Mouse (Mus musculus): ENCODE data around the gene Olfr582. TPM values are rescaled to one million over a fixed set of nuclear protein-coding genes. Genes with fewer than 3 reads are reported as not detected.

Olfr582 gene
- not detected in 2 replicates for polyA plus RNA-seq (2014; fragmentation: Nextera tagmentation; extraction: Ambion mirVana)

DNA sequence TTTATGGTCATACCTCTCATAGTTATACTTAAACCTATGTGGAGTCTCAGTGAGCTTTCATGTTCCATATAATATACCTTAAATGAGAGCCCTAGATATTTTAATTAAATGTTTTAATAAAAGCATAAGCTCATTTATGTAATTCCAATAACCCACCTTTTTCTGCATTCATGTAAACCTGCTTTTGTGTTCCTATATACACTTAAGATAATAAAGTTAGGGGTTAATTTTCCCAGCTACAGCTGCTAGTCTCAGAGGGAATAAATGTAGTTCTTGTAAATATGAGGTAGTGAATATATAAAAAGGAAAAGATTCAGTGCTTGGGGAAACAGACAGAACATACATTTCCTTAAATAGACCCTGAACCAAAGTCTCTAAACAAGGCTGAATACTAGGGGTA lies at the start of gene Olfr582:
Olfr582 (plus strand) TSS at position 301 of the 400 bp plus-strand sequence.
- Histone ChIP-seq H3K9me3 (ENCODE audit: control insufficient read depth, low read length) (no peaks in the 10 kb centered on the region), H3K4me2 (ENCODE audit: low read depth) (no peak within 1 kb of the TSS), H3K9ac (ENCODE audit: low read length) (no peak within 1 kb of the TSS), H3K36me3 (ENCODE audit: control insufficient read depth, insufficient read depth, low read length) (no peaks in the 10 kb centered on the region), H3K4me3 (ENCODE audit: low read depth, low read length) (no peak within 1 kb of the TSS), H3K27me3 (ENCODE audit: control insufficient read depth, insufficient read depth, low read length) (no peaks in the 10 kb centered on the region), H3K27ac (ENCODE audit: low read depth, low read length) (no peak within 1 kb of the TSS), H3K4me1 (ENCODE audit: control insufficient read depth, insufficient read depth, low read length) (no peaks in the 10 kb centered on the region)
- no peak for ATAC-seq (ENCODE audit: insufficient read depth, low FRiP score, low TSS enrichment)
- no peak for DNase-seq (ENCODE audit: low spot score)

DNA sequence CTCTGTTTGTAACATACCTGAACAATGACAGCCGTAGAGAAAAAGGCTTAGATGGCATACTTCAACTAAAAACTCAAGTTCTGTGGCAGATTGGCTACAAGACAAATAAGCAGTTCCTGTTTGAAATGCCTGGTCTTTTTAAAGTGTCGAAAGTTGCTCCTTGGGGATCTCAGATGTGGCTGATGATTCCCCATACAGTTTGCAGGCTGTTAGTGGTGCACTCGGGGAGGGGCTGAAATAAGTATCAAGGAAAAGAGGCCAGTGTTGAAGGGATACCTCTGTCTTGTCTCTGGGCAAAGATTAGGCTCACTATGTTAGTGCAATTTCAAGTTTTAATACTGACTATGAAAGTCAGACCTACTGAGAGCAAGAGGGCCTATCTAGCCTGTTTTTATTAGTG lies 48.6 kb upstream of the Olfr582 start, which contains the start of gene Olfr578:
Olfr578 (minus strand) TSS at position 101 of the 400 bp plus-strand sequence.
- H3K4me3 ChIP-seq (ENCODE audit: low read depth, low read length) = no peak within 1 kb of the TSS
- H3K27me3 ChIP-seq (ENCODE audit: control insufficient read depth, insufficient read depth, low read length) = no peaks in the 10 kb centered on the region

DNA sequence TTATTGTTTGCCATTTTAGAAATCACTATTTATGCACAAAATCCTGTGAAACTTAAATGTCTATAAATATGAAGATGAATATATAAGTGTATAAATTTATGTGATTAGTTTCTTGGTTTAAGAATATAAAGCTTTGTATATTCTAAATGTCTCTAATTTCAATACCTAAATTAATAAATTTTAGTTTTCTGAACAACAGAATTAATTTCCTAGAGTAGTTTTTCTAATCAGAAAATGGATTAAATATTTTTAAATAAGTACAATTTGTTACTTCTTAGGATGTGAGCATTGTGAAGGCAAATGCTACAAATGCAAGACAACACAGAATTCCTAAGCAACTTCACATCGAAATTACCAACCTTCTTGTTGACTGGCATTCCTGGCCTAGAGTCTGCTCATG lies 13.2 kb downstream of the Olfr582 start, which contains the start of gene Olfr583:
Olfr583 (plus strand) TSS at position 301 of the 400 bp plus-strand sequence.
- no peak within 1 kb of the TSS for H3K4me3 ChIP-seq (ENCODE audit: low read depth, low read length)
- H3K27me3 ChIP-seq (ENCODE audit: control insufficient read depth, insufficient read depth, low read length) = no peaks in the 10 kb centered on the region
- H3K9ac ChIP-seq (ENCODE audit: low read length) = no peak within 1 kb of the TSS
- H3K4me1 ChIP-seq (ENCODE audit: control insufficient read depth, insufficient read depth, low read length) = no peaks in the 10 kb centered on the region
- H3K36me3 ChIP-seq (ENCODE audit: control insufficient read depth, insufficient read depth, low read length) = no peaks in the 10 kb centered on the region
- 82% methylated on average over 1 of the region's 1 CpGs for WGBS
- no peak for DNase-seq (ENCODE audit: low spot score)
- H3K4me2 ChIP-seq (ENCODE audit: low read depth) = no peak within 1 kb of the TSS
- H3K27ac ChIP-seq (ENCODE audit: low read depth, low read length) = no peak within 1 kb of the TSS
- H3K9me3 ChIP-seq (ENCODE audit: control insufficient read depth, low read length) = no peaks in the 10 kb centered on the region
- no peak for ATAC-seq (ENCODE audit: insufficient read depth, low FRiP score, low TSS enrichment)

More for the DNA sequence above, 48.6 kb upstream of the Olfr582 start, which contains the start of gene Olfr578:
- 76% methylated on average over 3 of the region's 3 CpGs for WGBS
- Histone ChIP-seq H3K36me3 (ENCODE audit: control insufficient read depth, insufficient read depth, low read length) (no peaks in the 10 kb centered on the region), H3K4me2 (ENCODE audit: low read depth) (no peak within 1 kb of the TSS), H3K9ac (ENCODE audit: low read length) (no peak within 1 kb of the TSS), H3K9me3 (ENCODE audit: control insufficient read depth, low read length) (no peaks in the 10 kb centered on the region), H3K4me1 (ENCODE audit: control insufficient read depth, insufficient read depth, low read length) (no peaks in the 10 kb centered on the region), H3K27ac (ENCODE audit: low read depth, low read length) (no peak within 1 kb of the TSS)
- ATAC-seq (ENCODE audit: insufficient read depth, low FRiP score, low TSS enrichment) = no peak
- no peak for DNase-seq (ENCODE audit: low spot score)

DNA sequence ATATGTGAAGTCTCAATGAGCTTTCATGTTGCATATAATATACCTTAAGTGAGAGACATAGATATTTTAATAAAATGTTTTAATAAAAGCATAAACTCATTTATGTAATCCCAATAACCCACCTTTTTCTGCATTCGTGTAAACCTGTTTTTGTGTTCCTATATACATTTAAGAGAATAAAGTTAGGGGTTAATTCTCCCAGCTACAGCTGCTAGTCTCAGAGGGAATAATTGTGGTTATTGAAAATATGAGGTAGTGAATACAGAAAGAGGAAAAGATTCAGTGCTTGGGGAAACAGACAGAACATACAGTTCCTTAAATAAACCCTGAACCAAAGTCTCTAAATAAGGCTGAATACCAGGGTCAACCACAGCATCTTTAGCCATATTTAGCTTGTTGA lies 43.8 kb downstream of the Olfr582 start, which contains the start of gene Olfr584:
Olfr584 (plus strand) TSS at position 301 of the 400 bp plus-strand sequence.
- H3K36me3 ChIP-seq (ENCODE audit: control insufficient read depth, insufficient read depth, low read length) = no peaks in the 10 kb centered on the region
- H3K27ac ChIP-seq (ENCODE audit: low read depth, low read length) = no peak within 1 kb of the TSS
- no peak within 1 kb of the TSS for H3K4me2 ChIP-seq (ENCODE audit: low read depth)
- H3K27me3 ChIP-seq (ENCODE audit: control insufficient read depth, insufficient read depth, low read length) = no peaks in the 10 kb centered on the region
- no peak within 1 kb of the TSS for H3K9ac ChIP-seq (ENCODE audit: low read length)
- no peak within 1 kb of the TSS for H3K4me3 ChIP-seq (ENCODE audit: low read depth, low read length)
- no peaks in the 10 kb centered on the region for H3K4me1 ChIP-seq (ENCODE audit: control insufficient read depth, insufficient read depth, low read length)
- no peak for ATAC-seq (ENCODE audit: insufficient read depth, low FRiP score, low TSS enrichment)
- no peaks in the 10 kb centered on the region for H3K9me3 ChIP-seq (ENCODE audit: control insufficient read depth, low read length)
- no peak for DNase-seq (ENCODE audit: low spot score)
- 90% methylated on average over 1 of the region's 1 CpGs for WGBS

Other genes with a start within 250 kb of the Olfr582 start
- gene Olfr564, start 234.5 kb upstream of the Olfr582 start, polyA plus RNA-seq (2014; fragmentation: Nextera tagmentation; extraction: Ambion mirVana) = not detected in 2 replicates
- not detected in 2 replicates for gene Olfr566, start 179.3 kb upstream of the Olfr582 start, polyA plus RNA-seq (2014; fragmentation: Nextera tagmentation; extraction: Ambion mirVana)
- gene Olfr568, start 160.9 kb upstream of the Olfr582 start, polyA plus RNA-seq (2014; fragmentation: Nextera tagmentation; extraction: Ambion mirVana) = not detected in 2 replicates
- gene Olfr569, start 147.1 kb upstream of the Olfr582 start, polyA plus RNA-seq (2014; fragmentation: Nextera tagmentation; extraction: Ambion mirVana) = not detected in 2 replicates
- gene Olfr570, start 143.4 kb upstream of the Olfr582 start, polyA plus RNA-seq (2014; fragmentation: Nextera tagmentation; extraction: Ambion mirVana) = not detected in 2 replicates
- gene Olfr571, start 120.5 kb upstream of the Olfr582 start, polyA plus RNA-seq (2014; fragmentation: Nextera tagmentation; extraction: Ambion mirVana) = not detected in 2 replicates
- gene Olfr572, start 113.6 kb upstream of the Olfr582 start, polyA plus RNA-seq (2014; fragmentation: Nextera tagmentation; extraction: Ambion mirVana) = not detected in 2 replicates
- gene Olfr573-ps1, start 95.4 kb upstream of the Olfr582 start, polyA plus RNA-seq (2014; fragmentation: Nextera tagmentation; extraction: Ambion mirVana) = not detected in 2 replicates
- not detected in 2 replicates for gene Olfr574, start 89.6 kb upstream of the Olfr582 start, polyA plus RNA-seq (2014; fragmentation: Nextera tagmentation; extraction: Ambion mirVana)
- not detected in 2 replicates for gene Olfr575, start 79.2 kb upstream of the Olfr582 start, polyA plus RNA-seq (2014; fragmentation: Nextera tagmentation; extraction: Ambion mirVana)
- gene Olfr576, start 75.4 kb upstream of the Olfr582 start, polyA plus RNA-seq (2014; fragmentation: Nextera tagmentation; extraction: Ambion mirVana) = not detected in 2 replicates
- gene Olfr577, start 62.1 kb upstream of the Olfr582 start, polyA plus RNA-seq (2014; fragmentation: Nextera tagmentation; extraction: Ambion mirVana) = not detected in 2 replicates
- not detected in 2 replicates for gene Olfr578, start 48.7 kb upstream of the Olfr582 start, polyA plus RNA-seq (2014; fragmentation: Nextera tagmentation; extraction: Ambion mirVana)
- not detected in 2 replicates for gene Olfr583, start 13.3 kb downstream of the Olfr582 start, polyA plus RNA-seq (2014; fragmentation: Nextera tagmentation; extraction: Ambion mirVana)
- gene Olfr584, start 43.9 kb downstream of the Olfr582 start, polyA plus RNA-seq (2014; fragmentation: Nextera tagmentation; extraction: Ambion mirVana) = not detected in 2 replicates
- not detected in 2 replicates for gene Olfr585, start 59.7 kb downstream of the Olfr582 start, polyA plus RNA-seq (2014; fragmentation: Nextera tagmentation; extraction: Ambion mirVana)
- not detected in 2 replicates for gene Olfr586, start 87.6 kb downstream of the Olfr582 start, polyA plus RNA-seq (2014; fragmentation: Nextera tagmentation; extraction: Ambion mirVana)
- gene Olfr588-ps1, start 102.9 kb downstream of the Olfr582 start, polyA plus RNA-seq (2014; fragmentation: Nextera tagmentation; extraction: Ambion mirVana) = not detected in 2 replicates
- not detected in 2 replicates for gene Olfr589, start 118.3 kb downstream of the Olfr582 start, polyA plus RNA-seq (2014; fragmentation: Nextera tagmentation; extraction: Ambion mirVana)
- gene Olfr591, start 140.3 kb downstream of the Olfr582 start, polyA plus RNA-seq (2014; fragmentation: Nextera tagmentation; extraction: Ambion mirVana) = not detected in 2 replicates
- gene Olfr592, start 146.8 kb downstream of the Olfr582 start, polyA plus RNA-seq (2014; fragmentation: Nextera tagmentation; extraction: Ambion mirVana) = not detected in 2 replicates
- not detected in 2 replicates for gene Olfr593, start 173.8 kb downstream of the Olfr582 start, polyA plus RNA-seq (2014; fragmentation: Nextera tagmentation; extraction: Ambion mirVana)
- gene Olfr594, start 179.0 kb downstream of the Olfr582 start, polyA plus RNA-seq (2014; fragmentation: Nextera tagmentation; extraction: Ambion mirVana) = not detected in 2 replicates
- not detected in 2 replicates for gene Usp17ld, start 214.5 kb downstream of the Olfr582 start, polyA plus RNA-seq (2014; fragmentation: Nextera tagmentation; extraction: Ambion mirVana)

Data from neural tube, embryonic 11.5 days (tissue).